Comparison of ENCODE assay signal across 8 mouse cellular contexts in the genomic region with DNA sequence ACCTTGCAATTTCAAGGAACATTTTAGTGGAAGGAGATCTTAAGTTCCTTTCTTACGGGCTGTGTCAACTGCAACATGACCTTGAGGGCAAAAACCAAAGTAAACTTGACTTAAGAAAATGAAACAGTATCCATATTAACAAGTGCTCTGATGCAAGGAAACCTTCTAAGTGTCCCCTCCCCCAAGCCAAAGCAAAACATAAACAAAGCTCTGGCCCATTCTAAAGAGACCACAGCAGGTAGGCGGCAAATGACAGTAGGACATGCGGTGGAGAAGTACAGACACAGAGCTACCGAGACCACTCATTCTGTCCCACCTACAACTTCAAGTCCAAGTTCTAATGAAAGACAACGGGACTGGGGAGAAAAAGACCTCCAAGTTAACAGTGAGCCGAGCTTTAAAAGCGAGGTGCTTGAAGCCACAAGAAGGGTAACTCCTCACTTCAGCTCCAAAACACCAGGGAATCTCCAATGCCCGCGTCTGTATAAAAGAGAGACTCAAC. TPM values are rescaled to one million over a fixed set of nuclear protein-coding genes. Genes with fewer than 3 reads are reported as not detected.
DNase-seq lines count a peak whose midpoint lies in the region; TF ChIP-seq lines count a peak whose summit lies in the region.

No protein-coding gene starts in this region.

- H3K27me3 ChIP-seq in midbrain, embryonic 10.5 days (ENCODE audit: low read depth, poor library complexity, severe bottlenecking) = no peaks in the 10 kb centered on the region

- WGBS in midbrain, embryonic 10.5 days = 4% methylated on average over 9 of the region's 9 CpGs

- intact Hi-C loops in left cerebral cortex, adult 2 months (cut with DNase I) = loop anchor here (2.0 to 5.0 kb wide), 2 partner anchors 48 to 187 kb away; a partner anchor contains a TSS
- intact Hi-C loops in left cerebral cortex, postnatal 10 days (cut with DNase I) = loop anchor here (5.0 kb wide), 1 partner anchor 133 kb away; a partner anchor contains a TSS

- TF ChIP-seq POLR2A in brain, embryonic 14.5 days (IDR thresholded peaks at IDR 0.05; ENCODE audit: borderline replicate concordance, extremely low read depth, insufficient read depth, insufficient read length, poor library complexity, severe bottlenecking) = no peak

- TF ChIP-seq CTCF in left cerebral cortex, adult 2 months (IDR thresholded peaks at IDR 0.05) = no peak
- no peak for TF ChIP-seq CTCF in brain, embryonic 14.5 days (IDR thresholded peaks at IDR 0.05; ENCODE audit: borderline replicate concordance, extremely low read depth, insufficient read depth, insufficient read length)

- DNase-seq in left cerebral cortex, adult 2 months (ENCODE audit: extremely low spot score in 1 of 2, low spot score in 2 of 2) = no peak
- no peak for DNase-seq in left cerebral cortex, adult 9 months (ENCODE audit: low spot score in 2 of 2)
- DNase-seq in brain, embryonic 14.5 days (ENCODE audit: low read depth) = peak; percentile 29
- DNase-seq in induced T-regulatory cell, adult 2 months (ENCODE audit: low read depth) = peak; percentile 70
- DNase-seq in midbrain, embryonic 10.5 days (ENCODE audit: low spot score) = no peak
- DNase-seq in left cerebral cortex, postnatal 10 days (ENCODE audit: extremely low spot score in 1 of 2, low spot score in 2 of 2) = no peak
- DNase-seq in adrenal gland, adult 18-20 months (ENCODE audit: low spot score in 2 of 2) = no peak
- no peak for DNase-seq in cerebellum, adult 9-11 months

- peak overlapping the region; percentile 95 for H3K27ac ChIP-seq in left cerebral cortex, adult 2 months
- H3K27ac ChIP-seq in midbrain, embryonic 10.5 days (replicated peaks) = peak overlapping the region; percentile 99

- H3K36me3 ChIP-seq in midbrain, embryonic 10.5 days = peaks cover 15% of the 10 kb centered on the region

- no peaks in the 10 kb centered on the region for H3K9me3 ChIP-seq in midbrain, embryonic 10.5 days (replicated peaks)

- H3K4me1 ChIP-seq in midbrain, embryonic 10.5 days = peaks cover 27% of the 10 kb centered on the region

- peak overlapping the region; percentile 89 for H3K4me3 ChIP-seq in left cerebral cortex, adult 2 months
- H3K4me3 ChIP-seq in midbrain, embryonic 10.5 days = peak overlapping the region; percentile 96

RNA-seq across cellular contexts. Expression of a gene that starts 0.9 kb away (rescaled TPM):
- 10 to 100 TPM; 76.0 to 85.1 TPM for total RNA-seq in left cerebral cortex, adult 2 months (2021)
- polyA plus RNA-seq in brain, embryonic 14.5 days (2012; rRNA removed) = 104 and 118 TPM in 2 replicates
- 71.3 and 79.7 TPM in 2 replicates for polyA plus RNA-seq in midbrain, embryonic 10.5 days (2016; fragmentation: Nextera tagmentation; extraction: Ambion mirVana)
- 10 to 100 TPM; 79.8 to 83.9 TPM for total RNA-seq in left cerebral cortex, postnatal 10 days (2021)
- 100 to 1,000 TPM in 1 of 2 experiments, 10 to 100 TPM in 1; 82.6 to 101 TPM for total RNA-seq in adrenal gland, adult 18-20 months (2021)

Comparison
In these comparisons a context has a peak if more than half of its experiments do, and no peak if none do; other contexts are left out.
1. DNase-seq: peak in brain, embryonic 14.5 days (single experiment) and induced T-regulatory cell, adult 2 months (single experiment); none in left cerebral cortex, adult 2 months (0 of 2), left cerebral cortex, adult 9 months (0 of 2), midbrain, embryonic 10.5 days (single experiment), left cerebral cortex, postnatal 10 days (0 of 2), adrenal gland, adult 18-20 months (0 of 2) and cerebellum, adult 9-11 months (single experiment).